Mouse (Mus musculus): ENCODE results near the gene Cdh24.

Gene Cdh24

DNA sequence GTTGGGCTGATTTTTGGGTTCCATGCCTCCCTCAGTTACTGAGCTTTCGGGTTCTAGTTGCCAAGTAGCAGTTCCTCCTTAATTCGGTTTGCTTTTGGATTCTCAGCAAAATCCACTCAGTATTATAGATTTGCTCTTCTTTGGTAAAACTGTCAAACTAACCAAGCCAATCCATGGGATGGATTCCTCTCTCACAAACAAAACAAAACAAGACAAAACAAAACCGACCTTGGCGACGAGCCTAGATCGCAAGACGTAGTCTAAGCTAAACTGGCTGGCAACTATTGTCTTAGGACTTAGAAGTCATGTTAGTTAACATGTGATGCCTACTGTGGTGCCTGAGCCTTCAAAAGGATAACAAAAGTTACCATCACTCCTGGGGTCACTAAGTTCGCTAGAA, 37.5 kb downstream of the Cdh24 start:
- DNase-seq: no peak

DNA sequence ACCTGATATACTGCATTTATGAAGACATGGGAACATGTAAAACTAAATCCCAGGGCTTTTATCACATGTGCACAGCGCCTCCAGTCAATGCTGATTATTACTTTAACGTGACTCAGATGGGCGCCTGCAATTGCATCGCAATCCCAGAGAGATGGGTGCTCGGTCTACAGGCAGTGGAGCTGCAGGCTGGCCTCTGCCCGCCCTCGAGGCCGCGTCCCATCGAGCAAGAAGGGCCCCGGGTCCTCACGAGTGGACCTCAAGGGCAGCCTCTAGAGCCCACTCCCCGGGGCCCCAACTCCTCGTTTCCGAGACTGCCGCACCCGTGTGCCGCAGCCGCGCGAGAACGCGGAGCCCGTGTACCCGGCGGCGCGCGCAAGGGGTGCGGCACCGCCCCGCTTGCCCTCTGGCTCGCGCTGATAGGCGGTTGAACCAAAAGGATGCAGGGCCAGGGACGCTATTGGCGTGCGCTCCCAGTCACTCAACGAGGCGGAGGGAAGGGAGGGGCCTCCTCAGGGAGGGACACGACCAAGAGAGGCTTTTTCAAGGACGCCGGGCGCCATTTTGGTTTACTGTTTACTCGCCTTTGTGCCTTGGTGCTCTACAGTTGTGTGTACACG, 38.0 kb downstream of the Cdh24 start:
- peak; percentile 93 to 95 for DNase-seq

DNA sequence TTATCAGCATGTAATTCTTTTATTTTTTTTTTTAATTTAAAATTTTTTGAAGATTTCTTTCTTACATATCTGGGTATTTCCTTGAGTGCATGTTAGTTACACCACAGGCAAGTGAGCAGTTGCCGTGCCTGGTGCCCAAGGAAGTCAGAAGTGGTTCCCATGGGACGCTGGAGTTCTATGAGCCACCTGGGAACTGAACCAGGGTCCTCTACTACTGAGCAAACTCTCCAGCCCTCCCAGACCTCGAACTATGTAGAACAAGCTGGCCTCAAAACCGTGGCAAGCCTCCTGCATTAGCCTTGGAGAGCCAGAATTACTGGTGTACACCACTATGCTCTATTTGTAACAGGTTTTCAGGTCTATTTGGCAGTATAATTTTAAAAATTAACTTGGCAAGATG, 38.6 kb downstream of the Cdh24 start:
- DNase-seq: no peak

DNA sequence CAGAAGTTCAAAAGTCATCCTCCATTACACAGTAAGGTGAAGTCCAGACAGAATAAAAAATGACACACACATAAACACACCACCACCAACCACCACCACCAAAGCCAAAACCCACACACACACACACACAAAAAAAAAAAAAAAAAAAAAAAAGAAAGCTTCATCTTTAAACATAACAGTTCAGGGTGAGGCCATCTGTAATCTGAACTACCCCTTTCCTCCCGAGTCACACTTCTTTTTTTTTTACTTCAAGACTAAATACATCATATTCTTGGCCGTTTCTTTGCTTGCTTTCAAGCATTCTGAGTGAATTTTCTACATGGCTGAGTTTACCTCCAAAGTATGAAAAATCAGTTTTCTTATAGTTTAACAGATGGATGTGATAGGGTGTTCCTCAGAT, 39.6 kb downstream of the Cdh24 start:
- no peak for DNase-seq

DNA sequence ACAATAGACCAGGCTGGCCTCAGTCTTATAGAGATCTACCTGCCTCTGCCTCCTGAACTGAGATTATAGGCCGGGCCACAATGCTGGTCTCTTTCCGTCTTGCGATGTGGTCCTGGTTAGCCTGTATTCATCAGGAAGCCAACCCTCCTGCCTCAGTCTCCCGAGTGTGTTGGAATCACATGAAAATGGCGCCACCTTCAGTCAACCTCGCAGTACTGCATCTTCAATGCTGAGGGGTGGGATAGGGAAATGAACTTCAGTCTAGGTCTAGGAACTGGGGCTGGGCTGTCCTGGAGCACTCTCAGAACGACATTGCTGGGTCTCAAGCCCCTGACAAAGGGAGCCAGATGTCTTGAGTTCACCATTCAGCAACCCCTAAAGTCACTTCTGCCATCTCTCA, 44.1 kb downstream of the Cdh24 start:
- DNase-seq: no peak

DNA sequence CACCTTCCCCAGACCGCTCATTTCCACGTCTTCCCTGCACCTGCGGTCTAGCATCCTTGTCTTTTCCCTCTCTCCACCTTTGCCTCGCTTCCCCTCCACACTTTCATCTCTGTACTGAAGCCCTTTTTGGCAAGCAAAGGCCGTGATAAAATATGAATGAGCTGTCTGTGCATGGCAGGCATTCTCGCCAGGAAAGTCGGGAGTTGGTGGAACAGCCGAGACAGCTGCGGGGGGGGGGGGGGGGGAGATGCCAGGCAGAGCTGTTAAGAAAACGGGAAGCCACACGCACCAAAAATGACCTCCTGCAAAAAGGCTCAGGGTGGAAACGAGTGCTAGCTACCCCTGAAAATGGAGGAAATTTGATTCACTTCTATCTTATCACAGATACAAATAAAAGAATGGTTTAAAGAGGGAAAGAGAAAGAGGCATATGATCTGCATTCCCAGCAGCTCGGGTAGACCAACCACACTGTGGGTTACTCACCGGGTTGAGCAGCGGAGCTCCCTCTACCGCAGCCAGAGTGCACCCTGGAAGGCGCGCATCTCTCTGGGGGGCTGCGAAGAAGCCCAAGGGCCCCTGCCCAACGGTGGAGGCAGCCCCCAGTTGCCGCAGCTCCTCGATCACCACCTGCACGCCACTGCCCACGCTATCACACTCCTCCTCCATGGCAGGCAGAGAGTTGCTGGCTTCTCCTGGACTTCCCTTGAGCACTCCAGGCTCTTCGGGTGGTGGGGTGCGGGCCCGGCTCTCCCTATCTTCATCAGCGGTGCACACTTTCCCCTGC, 46.3 kb downstream of the Cdh24 start:
- DNase-seq: no peak

DNA sequence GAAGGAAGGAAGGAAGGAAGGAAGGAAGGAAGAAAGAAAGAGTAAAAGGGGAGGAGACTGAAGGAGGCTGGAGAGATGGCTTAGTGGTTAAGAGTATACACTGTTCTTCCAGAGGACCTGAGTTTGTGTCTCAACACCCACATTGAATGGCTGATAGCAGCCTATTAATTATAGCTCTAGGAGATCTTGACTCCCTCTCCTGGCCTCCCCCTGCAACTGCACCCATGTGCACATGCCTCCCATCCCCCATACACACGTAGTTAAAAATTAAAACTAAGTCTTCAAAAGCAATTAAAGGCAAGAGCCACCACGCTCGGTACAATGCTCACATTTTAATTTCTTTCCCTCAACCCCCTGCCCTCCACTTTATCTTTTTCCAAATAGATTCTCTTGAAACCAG, 47.1 kb downstream of the Cdh24 start:
- DNase-seq: no peak

DNA sequence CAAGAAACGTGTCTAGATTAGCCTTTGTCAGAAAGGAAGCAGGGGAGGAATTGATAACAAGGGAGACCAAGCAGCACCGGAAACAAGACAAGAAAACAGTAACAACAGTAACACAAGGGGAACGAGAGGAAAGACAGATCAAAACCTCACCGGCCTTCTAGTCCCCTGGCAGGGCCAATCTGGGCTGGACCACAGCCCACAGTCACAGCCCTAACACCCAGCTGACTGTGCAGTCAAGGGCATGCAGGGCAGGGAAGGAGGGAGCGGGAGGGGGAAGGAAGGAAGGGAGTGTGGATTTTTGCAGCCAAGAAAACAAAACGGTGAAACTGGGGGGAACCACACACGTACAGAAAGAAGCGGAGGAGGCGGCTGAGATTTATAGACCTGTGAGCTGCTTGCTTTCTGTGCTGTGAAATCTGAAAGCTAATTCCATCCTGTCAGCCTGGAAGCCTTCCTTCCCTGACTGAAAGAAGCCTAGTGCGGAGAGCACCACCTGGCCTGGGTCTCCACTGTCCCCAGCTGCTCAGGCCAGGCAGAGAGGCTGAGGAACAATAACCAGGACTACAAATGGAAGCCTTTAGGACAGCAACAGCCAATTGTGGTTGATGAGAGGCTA, 48.7 kb downstream of the Cdh24 start:
- no peak for DNase-seq

DNA sequence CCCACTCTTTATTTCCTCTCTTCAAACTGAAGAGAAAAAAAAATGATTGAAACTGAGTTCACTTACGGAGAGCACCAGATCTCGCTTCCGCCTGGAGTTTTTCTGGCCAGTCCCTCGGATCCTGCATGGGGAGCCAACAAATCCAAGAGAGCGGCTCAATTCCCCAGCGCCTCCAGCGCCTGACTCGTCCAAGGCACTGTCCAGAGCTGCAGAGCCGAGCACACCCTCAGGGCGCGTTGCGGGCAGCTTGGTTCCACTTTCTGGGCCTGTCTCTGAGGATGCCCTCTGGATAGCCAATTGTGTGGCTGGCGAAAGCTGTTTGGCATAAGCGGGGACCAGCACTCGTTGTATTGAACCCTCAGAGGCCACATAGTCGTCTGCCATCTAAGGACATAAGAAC, 50.1 kb downstream of the Cdh24 start:
- DNase-seq: no peak

DNA sequence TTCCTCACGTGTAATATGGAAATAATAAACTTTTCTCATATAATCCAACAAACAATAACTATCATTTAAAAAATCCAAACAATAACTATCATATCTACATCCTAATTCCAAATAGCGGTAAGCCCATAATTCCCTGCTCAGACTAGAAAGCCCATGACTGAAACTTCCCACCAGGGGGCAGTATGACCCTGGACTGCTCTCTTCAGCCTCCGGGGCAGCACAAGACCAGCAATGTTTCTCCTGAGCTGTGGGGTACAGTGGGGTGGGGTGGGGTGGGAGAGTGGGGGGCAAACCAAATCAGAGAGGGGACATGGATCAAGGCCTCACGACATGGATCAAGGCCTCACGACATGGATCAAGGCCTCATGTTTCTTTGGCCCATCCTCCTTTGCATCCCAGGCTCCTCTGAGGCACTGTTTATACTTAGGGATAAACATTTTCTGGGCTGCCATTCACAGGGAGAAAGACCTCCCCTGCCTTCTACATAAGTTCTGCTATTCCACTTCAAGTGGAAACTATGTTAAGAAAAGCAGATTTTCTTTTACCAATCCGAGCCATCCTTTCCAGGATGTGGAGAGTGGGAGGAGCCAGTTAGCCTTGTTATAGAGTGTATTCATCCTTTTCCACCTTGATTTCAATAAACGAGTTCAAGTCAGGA, 57.4 kb downstream of the Cdh24 start:
- DNase-seq: no peak

DNA sequence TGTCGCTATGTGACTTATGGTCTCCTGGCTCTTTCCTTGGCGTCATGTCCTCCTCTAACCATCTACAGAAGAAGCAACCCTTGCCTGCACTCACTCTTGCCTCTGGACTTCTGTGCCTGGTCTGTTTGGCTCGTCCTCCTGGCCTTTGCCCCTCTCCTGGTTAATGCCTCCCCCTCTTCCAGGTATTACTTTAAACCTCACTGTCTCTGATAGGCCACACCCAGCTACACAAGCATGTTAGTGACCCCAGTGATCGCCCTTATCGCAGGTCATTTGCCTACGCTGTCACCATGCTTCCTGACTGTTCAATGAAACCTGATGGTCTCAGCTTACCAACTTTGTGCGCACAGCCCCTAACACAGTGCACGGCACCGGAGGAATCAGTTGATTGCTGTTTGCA, 58.6 kb downstream of the Cdh24 start:
- no peak for DNase-seq

All from thymus, adult 18-20 months (tissue).